Mouse (Mus musculus) hindbrain, embryonic 15.5 days (tissue): ENCODE measurements around the gene Txk. TPM values are rescaled to one million over a fixed set of nuclear protein-coding genes. Genes with fewer than 3 reads are reported as not detected.
A peak's percentile ranks its signal among the peaks of the same experiment; 100 is the strongest.

Source experiments
- ATAC-seq: fragments of 200-750 bp; cut with Nextera tagmentation; 2 replicates; pipeline ENCODE4 v1.8.0; 2017; ENCODE audit warnings: low read depth, moderate number of reproducible peaks, moderate TSS enrichment; ENCODE audit not compliant: low FRiP score
- H3K27ac ChIP-seq: fragments of 300-500 bp; sonication (generic); replicated peaks from 2 replicates; pipeline ENCODE4 v1.5.1; 2015; ENCODE audit warnings: mild to moderate bottlenecking, inconsistent platforms
- H3K27me3 ChIP-seq: fragments of 300-500 bp; sonication (generic); 2 replicates; pipeline ENCODE4 v1.6.1; 2015; ENCODE audit warnings: control low read depth, inconsistent platforms
- H3K36me3 ChIP-seq: fragments of 300-500 bp; sonication (generic); 2 replicates; pipeline ENCODE4 v1.6.1; 2015; ENCODE audit warnings: control low read depth, inconsistent platforms
- H3K4me1 ChIP-seq: fragments of 300-500 bp; sonication (generic); replicated peaks from 2 replicates; pipeline ENCODE4 v1.6.1; 2015; ENCODE audit warnings: control low read depth, inconsistent platforms
- H3K4me2 ChIP-seq: fragments of 300-500 bp; sonication (generic); 2 replicates; pipeline ENCODE4 v1.6.1; 2015; ENCODE audit warnings: moderate library complexity, mild to moderate bottlenecking, inconsistent platforms
- H3K4me3 ChIP-seq: fragments of 300-500 bp; sonication (generic); 2 replicates; pipeline ENCODE4 v1.5.1; 2015; ENCODE audit warnings: mild to moderate bottlenecking, inconsistent platforms
- H3K9ac ChIP-seq: fragments of 300-500 bp; sonication (generic); 2 replicates; pipeline ENCODE4 v1.6.1; 2015; ENCODE audit warnings: inconsistent platforms
- H3K9me3 ChIP-seq: fragments of 300-500 bp; sonication (generic); 2 replicates; pipeline ENCODE4 v1.6.1; 2016; ENCODE audit warnings: control low read depth, inconsistent platforms
- WGBS: fragments of 180-500 bp; shearing (Covaris S2); methylation state at CpG from one replicate; pipeline ENCODE4 v1.1.7; 2015; 5-methylcytosine and 5-hydroxymethylcytosine counted together
- polyA plus RNA-seq: library from polyadenylated mRNA; unstranded; fragments of >200 nt; fragmentation: Nextera tagmentation; extraction: Ambion mirVana; gene quantifications from 2 replicates; pipeline ENCODE4 v1.2.1, GENCODE M21; 2015

The Txk gene
- polyA plus RNA-seq, 1 experiment from 2014 or later = 0.17 TPM

GRCm38 (mm10) chr5:72674994-72675542 is 77.5 kb downstream of the Txk start:
- no peaks in the 10 kb centered on the region for H3K36me3 ChIP-seq
- H3K9ac ChIP-seq = no peak overlapping the region
- H3K9me3 ChIP-seq = no peaks in the 10 kb centered on the region
- no peak overlapping the region for H3K4me3 ChIP-seq
- 0 out of 2 replicates have a peak, but pooled peaks cover 4% of the 10 kb centered on the region for H3K4me1 ChIP-seq
- H3K27ac ChIP-seq = no peak overlapping the region
- WGBS = 84% methylated on average over 9 of the region's 9 CpGs
- H3K27me3 ChIP-seq = no peaks in the 10 kb centered on the region
- no peak for ATAC-seq
- no peak overlapping the region for H3K4me2 ChIP-seq

- H3K27ac ChIP-seq = no peak overlapping the region
- peak; percentile 61; the same call in 1 of the 2 replicates for ATAC-seq
These were observed 81.4 kb downstream of the Txk start for GRCm38 (mm10) chr5:72671017-72671699.

GRCm38 (mm10) chr5:72668351-72668750 is 84.2 kb downstream of the Txk start:
- no peaks in the 10 kb centered on the region for H3K27me3 ChIP-seq

More at GRCm38 (mm10) chr5:72671017-72671699, 81.4 kb downstream of the Txk start:
- Histone ChIP-seq H3K36me3 (no peaks in the 10 kb centered on the region), H3K4me1 (0 out of 2 replicates have a peak, but pooled peaks cover 4% of the 10 kb centered on the region), H3K4me2 (no peak overlapping the region), H3K9me3 (no peaks in the 10 kb centered on the region), H3K27me3 (no peaks in the 10 kb centered on the region), H3K4me3 (no peak overlapping the region), H3K9ac (no peak overlapping the region)
- WGBS = 39% methylated on average over 8 of the region's 8 CpGs

GRCm38 (mm10) chr5:72666428-72666827 is 86.1 kb downstream of the Txk start:
- no peak overlapping the region for H3K9ac ChIP-seq
- no peaks in the 10 kb centered on the region for H3K36me3 ChIP-seq
- H3K9me3 ChIP-seq = no peaks in the 10 kb centered on the region
- ATAC-seq = peak; percentile 81
- H3K27me3 ChIP-seq = no peaks in the 10 kb centered on the region
- no peak overlapping the region for H3K4me2 ChIP-seq
- 61% methylated on average over 7 of the region's 7 CpGs for WGBS
- 0 out of 2 replicates have a peak, but pooled peaks cover 3% of the 10 kb centered on the region for H3K4me1 ChIP-seq
- H3K27ac ChIP-seq = no peak overlapping the region
- H3K4me3 ChIP-seq = no peak overlapping the region

More at GRCm38 (mm10) chr5:72668351-72668750, 84.2 kb downstream of the Txk start:
- 0 out of 2 replicates have a peak, but pooled peaks cover 4% of the 10 kb centered on the region for H3K4me1 ChIP-seq
- no peak overlapping the region for H3K4me3 ChIP-seq
- no peaks in the 10 kb centered on the region for H3K9me3 ChIP-seq
- WGBS = 87% methylated on average over 9 of the region's 9 CpGs
- ATAC-seq = no peak
- H3K4me2 ChIP-seq = no peak overlapping the region
- no peak overlapping the region for H3K27ac ChIP-seq
- no peak overlapping the region for H3K9ac ChIP-seq
- no peaks in the 10 kb centered on the region for H3K36me3 ChIP-seq

- no peaks in the 10 kb centered on the region for H3K4me1 ChIP-seq
- H3K27ac ChIP-seq = no peak overlapping the region
- WGBS = 29% methylated on average over 5 of the region's 5 CpGs
- H3K9ac ChIP-seq = no peak overlapping the region
- no peaks in the 10 kb centered on the region for H3K27me3 ChIP-seq
- no peaks in the 10 kb centered on the region for H3K36me3 ChIP-seq
- no peak overlapping the region for H3K4me2 ChIP-seq
- no peak overlapping the region for H3K4me3 ChIP-seq
- no peak for ATAC-seq
- no peaks in the 10 kb centered on the region for H3K9me3 ChIP-seq
These were observed 87.3 kb downstream of the Txk start for GRCm38 (mm10) chr5:72665281-72665680.

GRCm38 (mm10) chr5:72664854-72665253 is 87.7 kb downstream of the Txk start:
- no peak overlapping the region for H3K4me2 ChIP-seq
- H3K9ac ChIP-seq = no peak overlapping the region
- H3K4me3 ChIP-seq = no peak overlapping the region
- ATAC-seq = no peak
- WGBS = 53% methylated on average over 3 of the region's 3 CpGs
- H3K36me3 ChIP-seq = no peaks in the 10 kb centered on the region
- no peaks in the 10 kb centered on the region for H3K9me3 ChIP-seq
- no peak overlapping the region for H3K27ac ChIP-seq
- no peaks in the 10 kb centered on the region for H3K27me3 ChIP-seq
- no peaks in the 10 kb centered on the region for H3K4me1 ChIP-seq

GRCm38 (mm10) chr5:72664126-72664525 is 88.5 kb downstream of the Txk start:
- H3K9me3 ChIP-seq = no peaks in the 10 kb centered on the region
- H3K27me3 ChIP-seq = no peaks in the 10 kb centered on the region
- H3K9ac ChIP-seq = no peak overlapping the region
- no peak overlapping the region for H3K4me2 ChIP-seq
- H3K36me3 ChIP-seq = no peaks in the 10 kb centered on the region
- WGBS = 63% methylated on average over 5 of the region's 5 CpGs
- no peak overlapping the region for H3K4me3 ChIP-seq
- 0 out of 2 replicates have a peak, but pooled peaks have one; percentile 34 for ATAC-seq
- H3K4me1 ChIP-seq = no peaks in the 10 kb centered on the region
- H3K27ac ChIP-seq = no peak overlapping the region

GRCm38 (mm10) chr5:72661051-72661781 is 91.4 kb downstream of the Txk start:
- no peaks in the 10 kb centered on the region for H3K27me3 ChIP-seq
- ATAC-seq = no peak
- no peaks in the 10 kb centered on the region for H3K9me3 ChIP-seq
- WGBS = 87% methylated on average over 6 of the region's 6 CpGs
- H3K36me3 ChIP-seq = no peaks in the 10 kb centered on the region
- H3K4me2 ChIP-seq = no peak overlapping the region
- H3K27ac ChIP-seq = no peak overlapping the region
- H3K9ac ChIP-seq = no peak overlapping the region
- H3K4me3 ChIP-seq = no peak overlapping the region
- H3K4me1 ChIP-seq = no peaks in the 10 kb centered on the region

- no peak for ATAC-seq
- Histone ChIP-seq H3K9ac (no peak overlapping the region), H3K4me3 (no peak overlapping the region), H3K36me3 (no peaks in the 10 kb centered on the region), H3K27me3 (no peaks in the 10 kb centered on the region), H3K4me1 (no peaks in the 10 kb centered on the region), H3K27ac (no peak overlapping the region), H3K9me3 (no peaks in the 10 kb centered on the region), H3K4me2 (no peak overlapping the region)
- 92% methylated on average over 13 of the region's 13 CpGs for WGBS
These were observed 94.2 kb downstream of the Txk start for GRCm38 (mm10) chr5:72658375-72658774.

- Histone ChIP-seq H3K9ac (no peak overlapping the region), H3K36me3 (no peaks in the 10 kb centered on the region), H3K27ac (no peak overlapping the region), H3K4me2 (no peak overlapping the region), H3K9me3 (no peaks in the 10 kb centered on the region), H3K27me3 (no peaks in the 10 kb centered on the region), H3K4me3 (no peak overlapping the region), H3K4me1 (no peaks in the 10 kb centered on the region)
- ATAC-seq = no peak
- WGBS = 65% methylated on average over 7 of the region's 7 CpGs
These were observed 96.2 kb downstream of the Txk start for GRCm38 (mm10) chr5:72656270-72656791.

- H3K27ac ChIP-seq = no peak overlapping the region
- no peak overlapping the region for H3K9ac ChIP-seq
- H3K4me3 ChIP-seq = no peak overlapping the region
- H3K9me3 ChIP-seq = no peaks in the 10 kb centered on the region
- 66% methylated on average over 10 of the region's 10 CpGs for WGBS
- no peaks in the 10 kb centered on the region for H3K27me3 ChIP-seq
- H3K4me2 ChIP-seq = no peak overlapping the region
- no peaks in the 10 kb centered on the region for H3K36me3 ChIP-seq
- ATAC-seq = no peak; the same call in 1 of the 2 replicates
- H3K4me1 ChIP-seq = no peaks in the 10 kb centered on the region
These were observed 99.4 kb downstream of the Txk start for GRCm38 (mm10) chr5:72653068-72653674.
